Mouse (Mus musculus) neutrophil, adult 5-6 weeks (primary cell): ENCODE measurements around the gene Inpp4a. TPM values are rescaled to one million over a fixed set of nuclear protein-coding genes. Genes with fewer than 3 reads are reported as not detected.

Experiments
- ATAC-seq: fragments of 151-379, 151-347 bp; 2 replicates; pipeline ENCODE4 v1.8.0; 2017; ENCODE audit warnings: mild to moderate bottlenecking, moderate TSS enrichment; ENCODE audit not compliant: insufficient number of reproducible peaks, poor library complexity, low FRiP score, severe bottlenecking; ENCODE audit errors: extremely low read depth
- total RNA-seq: library from RNA; stranded (forward); fragments of 200-1000 nt; gene quantifications from 2 replicates; pipeline ENCODE4 v1.2.3, GENCODE M21; 2017

The Inpp4a gene
- total RNA-seq, 1 experiment from 2014 or later, result 32.6 TPM

DNA sequence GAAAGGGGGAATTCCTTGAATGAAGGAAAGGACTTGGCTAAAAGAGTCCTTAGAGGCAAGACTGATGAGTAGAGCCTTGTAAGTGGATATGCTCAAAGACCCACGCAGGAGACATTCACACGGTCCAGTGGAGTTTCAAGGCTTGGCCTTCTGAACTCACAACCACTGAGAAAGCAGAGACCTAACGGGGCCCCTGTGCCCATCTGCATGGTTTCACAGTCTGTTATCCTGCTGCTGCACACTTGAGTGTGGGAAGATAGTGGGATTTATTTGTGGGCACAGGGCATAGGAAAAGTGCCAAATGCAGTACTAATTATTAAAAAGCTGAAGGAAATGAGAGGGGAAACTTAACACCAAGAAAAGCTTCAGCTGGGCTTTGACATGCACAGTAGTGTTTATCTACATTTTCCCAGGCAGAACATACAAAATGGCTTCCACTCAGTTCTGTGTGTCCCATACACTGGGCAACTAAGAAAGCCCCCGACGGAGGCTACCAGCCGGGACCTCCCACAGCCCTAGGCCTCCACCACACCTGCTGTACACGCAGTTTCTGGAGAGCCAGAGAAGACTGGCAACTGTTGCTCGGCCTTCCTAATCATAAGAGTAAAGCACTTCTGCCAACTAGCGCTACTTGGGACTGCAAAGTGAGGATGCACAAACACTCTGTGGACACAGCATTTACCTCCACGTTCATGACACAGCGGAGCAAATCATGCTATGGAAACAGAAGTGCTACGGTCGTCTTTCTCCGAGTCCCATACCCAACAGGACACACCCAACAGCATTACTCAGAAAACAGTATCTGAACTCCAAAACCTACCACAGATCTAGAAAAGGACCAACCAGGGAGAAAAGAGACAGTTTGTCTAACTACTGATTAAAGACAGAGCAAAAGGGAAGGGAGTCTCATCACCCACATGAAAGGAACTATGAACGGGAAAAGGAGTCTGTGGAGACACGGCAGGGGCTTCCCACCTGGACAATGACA, 143.5 kb downstream of the Inpp4a start:
- ATAC-seq, result no peak

DNA sequence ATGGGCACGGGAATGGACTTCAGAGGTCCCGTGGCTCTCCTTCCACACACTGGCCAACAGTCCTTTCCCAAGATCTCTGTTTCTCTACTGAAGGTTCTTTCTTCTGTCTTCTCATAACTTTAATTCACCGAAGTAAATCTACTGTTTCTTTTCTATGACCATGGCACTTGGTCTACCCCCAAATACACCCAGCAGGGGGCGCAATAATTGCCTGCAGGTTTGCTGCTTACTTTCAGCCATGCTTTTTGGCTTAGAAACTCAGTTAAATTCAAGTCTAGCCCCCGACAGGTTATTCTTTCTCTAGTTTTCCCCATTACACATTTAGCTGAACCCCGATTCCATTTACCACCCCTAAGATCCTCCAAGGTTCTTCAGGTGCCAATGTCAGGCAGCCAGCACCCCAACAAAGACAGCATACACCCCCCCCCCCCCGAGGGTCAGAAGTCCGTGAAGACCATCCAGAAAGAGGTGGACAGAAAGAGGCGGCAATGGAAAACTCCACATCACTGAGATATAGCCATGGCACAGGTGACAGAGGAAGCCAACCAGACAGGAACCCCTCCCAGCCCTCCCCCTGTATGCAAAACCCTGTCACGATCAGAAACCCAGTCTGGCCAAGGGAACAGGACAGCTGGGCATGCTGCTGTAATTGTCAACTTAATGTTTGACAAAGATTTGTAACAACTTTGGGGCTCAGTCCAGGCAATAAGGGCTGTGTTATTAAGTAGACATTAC, 148.9 kb downstream of the Inpp4a start:
- ATAC-seq, result 0 out of 2 replicates have a peak, but pooled peaks have one; percentile 19

DNA sequence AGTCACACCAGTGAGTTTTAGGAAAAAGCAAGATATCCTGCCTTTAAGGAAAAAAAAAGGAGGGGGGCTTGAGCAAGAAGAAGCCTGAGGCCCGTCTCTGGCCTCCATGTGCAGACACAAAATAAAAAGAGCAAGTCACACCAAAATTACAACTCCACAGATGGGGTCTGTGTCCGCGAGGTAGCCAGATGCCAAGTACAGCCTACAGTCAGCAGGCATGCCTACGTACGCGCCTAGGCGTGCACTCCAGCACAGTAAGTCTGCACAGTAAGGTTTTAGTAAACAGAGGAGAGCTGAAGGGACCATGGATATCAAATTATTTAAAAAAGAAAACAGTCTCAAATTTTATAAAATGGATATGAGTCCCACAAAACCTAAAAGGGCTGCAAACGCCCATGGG, 151.6 kb downstream of the Inpp4a start:
- no peak for ATAC-seq

DNA sequence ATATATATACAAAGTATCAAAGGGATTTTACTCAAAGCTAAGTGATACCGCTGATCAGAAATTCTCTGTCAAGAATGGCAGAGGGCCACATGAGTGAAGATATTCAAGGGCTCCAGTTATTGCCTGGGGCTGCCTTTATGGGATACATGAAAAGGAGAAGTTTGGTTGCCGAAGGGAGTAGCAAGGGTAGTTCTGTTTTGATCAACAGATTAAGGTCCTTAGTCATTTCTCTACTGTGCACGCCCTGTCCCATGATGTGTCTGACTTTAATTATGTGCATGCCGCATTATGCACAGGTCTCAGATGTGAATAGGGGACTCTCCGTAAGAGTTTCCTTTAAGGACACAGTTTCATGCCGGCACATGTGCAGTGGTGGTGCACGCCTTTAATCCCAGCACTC, 157.9 kb downstream of the Inpp4a start:
- ATAC-seq, result no peak

Other genes starting within 250 kb of the Inpp4a start
- not detected in 2 replicates for gene Cnga3, start 85.4 kb upstream of the Inpp4a start, total RNA-seq
- gene Coa5, start 130.2 kb downstream of the Inpp4a start, total RNA-seq, result 50.0 and 53.8 TPM in 2 replicates
- 52.3 and 57.2 TPM in 2 replicates for gene Unc50, start 130.3 kb downstream of the Inpp4a start, total RNA-seq
- 47.6 and 53.8 TPM in 2 replicates for gene Mgat4a, start 241.2 kb downstream of the Inpp4a start, total RNA-seq